Mouse (Mus musculus) layer of hippocampus, adult 2 months (tissue): Measurements from ENCODE around the gene Dhx58. TPM values are rescaled to one million over a fixed set of nuclear protein-coding genes. Genes with fewer than 3 reads are reported as not detected.

Experiments used
- DNase-seq, 2 experiments: peaks; one replicate each; pipeline ENCODE4 v3.0.0; 2022; ENCODE audit warnings: low spot score in 2 of 2
- H3K27ac ChIP-seq: fragments of 200-600 bp; 2 replicates; pipeline ENCODE4 v1.8.1; 2022
- H3K4me3 ChIP-seq: fragments of 200-600 bp; 2 replicates; pipeline ENCODE4 v1.8.1; 2022; ENCODE audit warnings: mild to moderate bottlenecking
- CTCF ChIP-seq: fragments of 200-600 bp; conservative IDR thresholded peaks from 2 replicates; pipeline ENCODE4 v1.8.1; 2022; ENCODE audit warnings: antibody characterized with exemption, mild to moderate bottlenecking, moderate library complexity
- total RNA-seq, 2 experiments: library from RNA; stranded (reverse); gene quantifications; 2 replicates each; pipeline ENCODE4 v1.2.3; 2021

The Dhx58 gene
- total RNA-seq, 2 experiments from 2014 or later: 1.6 to 2.3 TPM

DNA sequence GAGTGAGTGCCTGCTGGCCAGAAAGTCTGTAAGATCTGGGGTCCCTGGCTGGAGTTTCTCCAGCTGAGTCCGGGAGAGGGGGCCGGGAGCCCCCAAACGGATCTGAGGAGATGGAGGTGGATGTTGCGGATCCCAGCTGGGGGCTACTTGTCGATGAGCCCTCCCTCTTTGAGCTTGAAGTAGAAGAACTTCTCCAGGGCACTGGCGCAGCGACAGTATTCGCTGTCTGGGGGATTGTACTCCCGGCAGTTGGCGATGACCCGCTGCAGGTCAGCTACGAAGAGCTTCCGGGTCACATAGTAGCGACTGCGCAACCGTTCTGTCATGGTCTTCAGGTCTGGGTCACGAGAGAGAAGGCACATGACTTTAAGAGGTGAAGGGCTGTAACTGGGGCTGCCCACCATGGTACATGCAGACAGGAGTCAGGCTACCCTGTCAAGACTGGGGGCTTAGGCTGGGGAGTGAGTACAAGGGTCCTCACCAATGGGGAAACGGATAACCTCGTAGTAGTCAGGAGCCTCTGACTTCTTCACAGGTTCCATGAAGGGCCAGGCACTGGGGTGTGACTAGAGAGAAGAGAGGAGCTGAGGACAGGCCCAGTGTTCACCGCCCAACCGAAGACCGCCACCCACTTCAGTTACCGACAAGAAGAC, 1.1 kb upstream of the Dhx58 start:
- no peak for TF ChIP-seq CTCF
- no peak overlapping the region for H3K27ac ChIP-seq
- no peak overlapping the region for H3K4me3 ChIP-seq
- DNase-seq: no peak

DNA sequence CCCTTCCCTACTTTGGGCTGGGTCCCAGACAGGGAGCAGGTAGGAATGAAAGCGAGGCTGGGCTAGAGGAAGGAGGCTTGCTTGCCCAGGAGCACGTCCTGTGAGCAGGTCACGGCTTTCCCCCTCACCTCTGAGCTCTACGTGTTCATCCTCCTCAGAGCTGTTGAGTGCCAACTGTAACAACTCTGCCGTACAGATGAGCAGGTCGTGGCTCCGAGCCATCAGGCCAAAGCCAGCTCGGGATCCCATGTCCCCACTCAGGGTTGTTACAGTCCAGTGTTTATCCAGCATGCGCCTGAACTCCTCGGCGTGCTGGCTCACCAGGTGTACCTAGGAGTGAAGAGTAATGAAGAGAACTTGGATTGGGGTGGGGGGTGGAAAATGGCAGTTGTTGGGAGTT, 705 bp downstream of the Dhx58 start:
- no peak overlapping the region for H3K27ac ChIP-seq
- no peak for DNase-seq
- no peak for TF ChIP-seq CTCF
- H3K4me3 ChIP-seq: no peak overlapping the region

- TF ChIP-seq CTCF: no peak
- no peak overlapping the region for H3K27ac ChIP-seq
- peak overlapping the region; percentile 40; the same call in 1 of the 2 replicates for H3K4me3 ChIP-seq
- no peak for DNase-seq
Observed at GRCm38 (mm10) chr11:100702906-100703305, 1.2 kb downstream of the Dhx58 start.

- peak; percentile 98 for TF ChIP-seq CTCF
- Histone ChIP-seq H3K27ac (no peak overlapping the region), H3K4me3 (peak overlapping the region; percentile 40; the same call in 1 of the 2 replicates)
- DNase-seq: peak; percentile 55 to 71
Observed at GRCm38 (mm10) chr11:100702081-100702851, 1.8 kb downstream of the Dhx58 start.

GRCm38 (mm10) chr11:100701301-100701700, 2.8 kb downstream of the Dhx58 start:
- TF ChIP-seq CTCF: no peak
- Histone ChIP-seq H3K27ac (no peak overlapping the region), H3K4me3 (peak overlapping the region; percentile 3; the same call in 1 of the 2 replicates)
- DNase-seq: no peak

- no peak for TF ChIP-seq CTCF
- DNase-seq: no peak
- H3K4me3 ChIP-seq: no peak overlapping the region
- H3K27ac ChIP-seq: no peak overlapping the region
Observed at GRCm38 (mm10) chr11:100700710-100701109, 3.4 kb downstream of the Dhx58 start.

- no peak for TF ChIP-seq CTCF
- no peak for DNase-seq
- Histone ChIP-seq H3K27ac (no peak overlapping the region), H3K4me3 (no peak overlapping the region)
Observed at GRCm38 (mm10) chr11:100697921-100698320, 6.2 kb downstream of the Dhx58 start.

DNA sequence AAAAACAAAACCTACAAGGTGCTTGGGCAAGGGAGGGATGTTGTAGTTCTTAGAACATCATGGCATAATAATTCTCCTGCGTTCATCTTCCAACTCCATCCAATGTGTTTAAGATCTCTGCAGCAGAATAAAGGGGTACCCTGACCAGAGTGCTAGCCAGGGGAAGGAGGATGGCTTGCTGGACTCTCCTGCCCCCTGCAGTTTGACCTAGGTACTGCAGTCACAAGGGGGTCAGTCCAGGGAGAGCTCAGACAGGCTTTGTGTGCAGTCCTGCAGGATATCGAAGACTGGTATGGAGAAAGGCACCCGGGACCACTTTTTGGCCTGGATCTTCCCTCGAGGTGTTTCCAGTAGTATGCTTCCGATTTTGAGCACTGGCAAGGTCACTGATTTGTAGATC, 9.1 kb downstream of the Dhx58 start:
- peak; percentile 99 for TF ChIP-seq CTCF
- H3K27ac ChIP-seq: no peak overlapping the region
- DNase-seq: peak; percentile 66 to 87
- no peak overlapping the region for H3K4me3 ChIP-seq

- no peak for DNase-seq
- no peak for TF ChIP-seq CTCF
- no peak overlapping the region for H3K4me3 ChIP-seq
- H3K27ac ChIP-seq: no peak overlapping the region
Observed at GRCm38 (mm10) chr11:100693154-100693553, 10.9 kb downstream of the Dhx58 start.

- no peak for DNase-seq
- Histone ChIP-seq H3K4me3 (no peak within 1 kb of the TSS; the same call in 1 of the 2 replicates), H3K27ac (no peak within 1 kb of the TSS)
- TF ChIP-seq CTCF: no peak
Observed at GRCm38 (mm10) chr11:100692164-100692616, 11.9 kb downstream of the Dhx58 start, which contains the start of gene Zfp385c. TSS of gene Zfp385c (minus strand) at chr11:100692455.

GRCm38 (mm10) chr11:100690389-100690788, 13.7 kb downstream of the Dhx58 start:
- TF ChIP-seq CTCF: peak; percentile 57
- DNase-seq: no peak
- H3K27ac ChIP-seq: no peak overlapping the region
- H3K4me3 ChIP-seq: no peak overlapping the region

DNA sequence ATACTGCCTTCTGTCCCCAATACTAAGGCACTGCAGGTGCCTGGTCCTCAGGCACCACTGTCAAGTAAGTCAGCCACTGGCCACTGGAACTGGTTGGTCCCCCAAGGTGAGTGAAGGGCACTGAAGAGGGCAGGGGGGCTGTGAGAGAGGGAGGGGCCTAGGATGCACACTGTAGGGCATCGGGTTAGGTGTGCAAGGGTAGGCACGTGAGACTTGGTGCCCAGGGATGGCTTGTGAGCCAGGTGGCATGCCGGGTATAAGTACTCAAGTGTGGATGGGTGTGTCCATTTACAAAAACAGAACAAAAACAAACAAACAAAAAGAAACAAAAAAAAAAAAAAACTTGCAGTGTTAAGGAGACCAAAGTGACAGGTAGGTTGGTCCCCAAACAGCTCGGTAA, 15.6 kb downstream of the Dhx58 start:
- no peak overlapping the region for H3K4me3 ChIP-seq
- TF ChIP-seq CTCF: no peak
- DNase-seq: no peak
- no peak overlapping the region for H3K27ac ChIP-seq

- Histone ChIP-seq H3K27ac (no peak overlapping the region), H3K4me3 (no peak overlapping the region)
- no peak for DNase-seq
- no peak for TF ChIP-seq CTCF
Observed at GRCm38 (mm10) chr11:100687265-100687664, 16.8 kb downstream of the Dhx58 start.
